Mouse (Mus musculus) T-helper 2 cell (primary cell): Measurements from ENCODE around the gene Pin4.
"Not testable (repeated sequence)": the region's sequence is repeated elsewhere in the genome, so short reads cannot be mapped to it uniquely, and the experiment has no call there.

ENCODE experiments used
- in situ Hi-C: fragments of 300-600 bp; cut with MboI, MseI; formaldehyde crosslinking; loops from one replicate; pipeline ENCODE4 v1.15.1; 2025; ENCODE audit warnings: high pct_unique_total_duplicates

Pin4 gene

DNA sequence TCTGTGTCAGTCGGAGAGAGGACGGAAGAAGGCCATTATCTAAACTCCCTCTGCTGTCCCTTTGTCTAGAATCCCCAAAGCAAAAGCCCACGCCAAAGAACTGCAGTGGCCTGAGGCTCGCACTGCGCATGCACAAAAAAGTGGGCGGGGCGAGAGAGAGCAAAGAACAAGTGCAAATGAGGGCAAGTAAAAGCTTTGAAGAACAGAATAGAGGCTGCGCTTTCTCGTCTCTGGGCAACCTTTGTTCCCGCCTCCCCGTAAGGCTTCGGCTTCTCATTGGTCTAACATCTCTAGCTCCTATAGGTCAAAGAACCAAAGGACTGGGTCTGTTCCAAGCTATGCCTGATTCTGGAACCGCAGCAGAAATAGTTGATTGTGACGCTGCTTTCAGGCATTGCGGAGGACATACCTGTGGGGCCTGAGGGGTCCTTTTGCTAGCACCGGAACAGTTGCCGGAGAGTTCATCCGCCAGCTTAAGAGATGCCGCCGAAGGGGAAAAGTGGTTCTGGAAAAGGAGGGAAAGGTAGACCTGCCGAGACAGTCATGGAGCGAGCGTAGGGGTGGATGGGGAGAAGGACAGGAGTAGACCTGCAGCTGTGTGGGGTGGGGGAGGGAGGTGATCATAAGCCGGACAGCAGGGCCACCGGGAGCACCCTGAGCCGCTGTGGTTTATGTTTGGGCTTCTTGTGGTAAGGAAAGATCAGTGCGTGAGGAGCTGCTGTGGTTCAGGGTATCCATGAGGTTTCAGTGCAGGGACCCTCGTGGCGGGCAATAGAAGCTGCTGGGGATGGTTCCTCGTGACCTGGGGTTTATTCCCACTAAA is at the start of gene Pin4:
TSS of gene Pin4 (plus strand) at position 406 of the 823 bp plus-strand sequence.
- in situ Hi-C loops = no loop called here

DNA sequence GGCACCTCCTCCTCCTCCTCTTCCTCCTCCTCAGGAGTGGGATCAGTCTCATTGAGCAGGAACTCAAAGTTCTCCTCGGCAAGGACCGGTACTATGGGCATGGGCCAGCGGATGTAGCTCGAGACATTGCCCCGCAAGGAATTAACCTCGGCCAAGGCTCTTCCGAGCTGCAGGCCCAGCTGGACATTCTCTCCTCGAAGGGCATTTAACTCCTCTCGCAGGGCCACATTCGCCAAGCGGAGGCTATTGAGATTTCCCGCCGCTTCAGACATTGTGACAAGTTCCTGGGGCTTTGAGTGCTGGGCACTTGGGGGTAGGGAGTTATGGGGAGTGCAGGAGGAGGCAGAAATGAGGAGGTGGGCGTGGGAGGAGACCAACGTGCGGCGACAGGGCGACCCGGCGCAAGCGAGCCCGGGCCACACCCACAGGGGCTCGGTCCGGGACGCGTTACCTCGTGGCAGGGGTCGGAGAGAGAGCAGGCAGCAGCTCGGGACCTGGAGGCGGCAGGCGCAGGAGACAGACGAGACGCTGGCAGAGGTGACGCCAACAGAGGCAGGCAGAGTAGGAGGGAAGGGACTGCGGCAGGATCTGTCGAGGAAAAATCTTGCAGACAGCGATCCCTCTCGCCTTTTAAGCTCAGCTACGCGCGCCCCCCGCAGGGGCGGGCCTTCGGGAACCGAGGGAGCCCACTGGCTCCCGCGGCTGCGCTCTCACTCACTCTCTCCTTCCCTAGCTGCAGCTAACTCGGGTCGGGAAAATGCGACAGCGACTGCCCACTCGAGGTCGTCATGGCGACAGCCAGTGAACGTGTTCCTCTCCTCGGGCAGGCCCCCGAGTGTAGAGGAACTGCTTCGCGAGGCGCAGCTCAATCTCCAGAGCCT is 48.4 kb upstream of the Pin4 start, which contains the start of gene Rtl5:
TSS of gene Rtl5 (minus strand) at position 714 of the 881 bp plus-strand sequence.
- in situ Hi-C loops = no loop called here

DNA sequence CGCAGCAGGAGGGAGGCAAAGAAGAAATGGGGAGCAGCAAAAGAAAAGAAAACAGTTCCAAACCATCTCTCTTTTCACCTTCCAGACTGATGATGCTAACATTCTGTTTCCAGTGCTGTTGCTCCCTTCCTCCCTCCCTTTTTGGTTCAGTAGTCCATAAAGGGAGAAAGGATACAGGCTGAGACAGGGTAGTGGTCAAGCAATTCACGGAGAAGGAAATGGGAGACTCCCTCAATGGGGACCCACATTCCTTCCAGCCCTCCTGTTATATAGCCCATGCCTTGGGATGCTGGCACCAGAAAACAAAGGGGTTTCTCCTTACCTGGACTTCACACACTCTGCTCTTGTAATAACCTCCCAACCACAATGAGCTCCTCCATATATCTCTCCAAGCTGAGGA is 47.7 kb upstream of the Pin4 start:
- in situ Hi-C loops = no loop called here

DNA sequence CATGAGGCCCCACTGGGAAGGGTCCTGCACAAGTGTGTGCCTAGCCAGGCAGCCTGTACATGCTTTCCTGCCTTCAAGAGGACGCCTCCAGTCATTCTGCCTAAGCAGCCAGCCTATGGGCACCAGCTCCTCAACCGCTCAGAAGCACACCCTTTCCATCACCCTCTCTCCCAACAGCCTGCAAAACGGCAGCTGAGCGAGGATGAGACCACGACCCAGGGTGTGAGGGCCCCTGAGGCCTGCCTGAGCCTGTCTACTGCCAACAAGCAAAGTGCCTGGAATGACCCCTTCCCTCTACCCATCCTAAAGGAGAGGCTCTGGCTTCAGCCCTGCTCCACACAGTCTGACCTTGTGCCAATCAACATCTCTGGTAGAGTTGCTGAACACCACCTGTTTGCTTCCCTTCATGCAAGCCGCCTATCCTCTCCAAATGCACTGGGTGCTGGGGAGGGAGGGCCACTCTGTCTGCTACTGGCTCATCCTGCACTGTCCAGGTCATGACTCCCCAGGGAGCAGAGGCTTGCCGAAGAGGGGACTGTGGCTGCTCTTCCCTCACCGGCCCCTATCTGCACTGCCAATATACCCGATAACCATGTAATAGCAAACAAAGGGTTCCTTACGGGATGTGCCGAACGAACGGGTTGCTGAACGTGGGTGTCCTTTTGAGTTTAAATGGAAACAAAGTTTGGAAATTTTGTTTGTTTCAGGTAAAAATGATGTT is 45.5 kb upstream of the Pin4 start:
- in situ Hi-C loops = no loop called here

DNA sequence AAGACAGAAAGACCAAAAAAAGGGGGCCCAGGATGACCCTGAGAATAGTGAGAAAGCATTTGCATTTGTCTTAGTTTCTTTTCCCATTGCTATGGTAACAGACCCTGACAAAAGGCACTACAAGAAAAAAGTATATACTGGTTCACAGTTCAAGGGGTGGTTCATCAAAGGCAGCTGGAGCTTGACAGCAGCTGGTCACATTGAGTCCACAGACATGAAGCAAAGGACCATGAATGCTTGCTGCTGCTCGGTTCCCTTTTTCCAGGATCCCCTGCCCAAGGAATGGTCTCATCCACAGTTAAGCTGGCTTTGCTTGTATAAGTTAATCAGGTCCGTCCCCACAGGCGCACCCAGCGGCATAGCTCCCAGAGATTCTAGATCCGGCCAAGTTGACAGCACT is 44.8 kb upstream of the Pin4 start:
- in situ Hi-C loops = no loop called here

DNA sequence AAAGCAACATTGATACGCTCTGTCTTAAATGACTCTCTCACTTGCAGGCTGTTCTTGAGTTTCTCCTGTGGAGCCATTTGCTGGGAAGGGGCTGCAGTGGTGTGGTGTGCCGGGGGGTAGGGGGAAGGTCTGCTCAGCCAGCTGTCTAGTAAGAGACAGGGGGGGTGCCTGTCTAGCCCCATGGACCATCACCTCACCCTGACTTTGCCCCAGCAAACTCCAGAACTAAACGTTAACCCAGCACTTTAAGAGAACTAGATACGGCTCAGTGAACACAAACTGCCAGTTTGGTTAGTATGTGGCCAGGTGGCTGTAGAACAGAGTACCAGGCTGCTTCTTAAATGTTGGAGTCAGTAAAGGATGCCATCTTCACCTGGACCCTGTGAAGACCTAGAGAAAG is 44.1 kb upstream of the Pin4 start:
- in situ Hi-C loops = no loop called here

DNA sequence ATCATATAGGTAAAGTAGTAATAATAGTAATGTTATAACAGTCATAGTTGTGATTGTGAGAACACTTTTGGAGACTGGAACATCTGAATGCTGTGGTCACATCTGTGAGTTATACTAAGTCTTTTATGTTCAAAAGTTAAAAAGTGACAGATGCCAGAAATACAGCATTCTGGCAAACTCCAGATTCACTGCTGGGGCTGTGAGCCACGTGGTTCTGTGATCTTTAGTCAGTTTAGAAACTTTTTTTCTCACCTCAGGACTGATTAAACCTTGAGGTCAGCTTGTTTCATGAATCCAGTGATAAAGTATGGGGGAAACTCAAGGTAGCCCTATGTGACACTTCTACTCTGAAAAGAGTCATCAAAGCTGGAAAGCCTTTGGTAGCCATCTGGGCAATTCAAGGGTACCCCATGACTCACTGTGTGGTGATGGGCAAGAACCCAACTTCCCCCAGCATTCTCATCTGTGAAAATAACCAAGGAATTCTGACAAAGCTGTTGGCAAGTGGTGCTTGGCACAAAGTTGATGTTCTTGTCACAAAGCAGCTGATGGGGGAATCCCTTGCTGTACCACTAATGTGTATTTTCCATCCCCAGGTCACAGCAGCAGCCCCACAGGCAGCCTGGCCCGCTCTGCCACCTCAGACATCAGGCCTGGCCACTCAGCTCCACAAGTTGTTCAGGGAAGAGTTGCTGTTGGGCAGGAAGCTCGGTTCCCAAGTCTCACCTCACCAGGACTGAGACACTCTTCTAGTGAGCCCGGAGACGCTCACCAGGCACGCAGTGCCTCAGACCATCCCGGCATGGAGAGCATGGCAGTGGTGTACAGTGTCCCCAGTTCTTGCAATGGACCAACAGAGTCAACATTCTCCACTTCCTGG is 42.1 kb upstream of the Pin4 start:
- in situ Hi-C loops = no loop called here

DNA sequence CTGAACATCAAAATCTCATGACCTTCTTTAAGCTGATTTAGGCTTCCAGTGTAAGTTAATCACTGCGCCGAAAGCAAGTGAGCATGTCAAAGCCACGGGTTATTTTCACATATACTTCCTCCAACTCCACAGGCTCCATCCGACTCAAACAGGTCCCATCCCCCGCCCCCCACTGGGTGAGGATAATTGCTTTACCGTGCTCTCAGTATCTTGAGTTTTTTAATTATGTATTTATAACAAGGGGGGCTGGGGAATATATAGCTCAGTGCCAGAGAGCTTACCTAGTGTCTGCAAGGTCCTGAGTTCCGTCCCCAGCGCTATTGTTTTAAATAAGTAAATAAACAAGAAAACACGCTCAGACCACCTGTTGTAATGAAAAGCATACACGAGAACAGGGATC is 38.2 kb upstream of the Pin4 start:
- in situ Hi-C loops = no loop called here

DNA sequence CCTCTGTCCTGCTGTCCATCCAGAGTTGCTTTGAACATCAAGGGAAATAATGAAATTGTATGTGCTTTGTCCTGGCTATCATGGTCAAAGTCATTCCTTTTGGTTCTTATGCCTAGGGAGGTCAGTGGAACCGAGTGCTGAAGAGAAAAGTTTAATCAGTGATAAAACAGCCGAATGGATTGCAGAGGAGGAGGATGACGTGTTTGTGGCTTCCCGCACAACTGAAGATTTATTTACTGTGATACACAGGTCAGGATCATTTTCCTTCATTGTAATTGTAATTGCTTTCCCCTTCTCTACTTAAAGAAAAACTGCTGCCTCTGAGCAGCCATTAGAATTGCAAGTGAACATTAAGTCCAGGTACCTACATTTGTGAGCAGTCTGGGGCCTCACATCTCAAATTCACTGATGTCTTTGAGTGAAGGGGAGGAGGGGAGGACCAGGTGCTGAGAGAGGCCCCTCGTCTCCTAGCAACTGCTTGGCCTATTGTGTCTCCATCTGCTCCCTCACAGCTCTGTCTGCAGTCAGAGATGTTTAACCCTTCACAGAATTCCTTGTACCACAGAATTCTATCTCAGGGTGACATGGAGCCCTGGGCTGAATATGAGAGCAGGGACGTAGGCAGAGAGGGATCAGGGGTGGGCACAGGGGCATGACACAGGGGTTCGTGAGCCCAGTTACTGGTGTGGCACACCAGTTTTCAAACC is 37.5 kb upstream of the Pin4 start:
- in situ Hi-C loops = no loop called here

DNA sequence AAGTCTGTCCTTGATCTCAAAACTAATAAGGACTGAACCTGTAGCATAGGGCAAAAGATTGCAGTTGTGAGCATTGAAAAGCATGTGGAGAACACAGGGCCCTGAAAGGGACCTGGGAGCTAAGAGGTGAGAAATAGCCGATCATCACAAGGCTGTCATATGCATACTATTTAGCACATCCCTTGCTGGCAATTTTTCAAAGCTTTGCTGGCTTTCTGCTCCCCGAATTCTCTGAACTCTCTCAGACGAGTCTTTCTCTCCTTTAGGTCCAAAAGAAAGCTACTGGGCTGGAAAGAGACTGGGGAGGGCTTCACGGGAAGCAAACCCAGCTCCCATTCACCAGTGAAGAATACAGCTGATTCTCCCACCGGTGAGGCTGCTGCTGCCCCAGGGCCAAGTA is 36.9 kb upstream of the Pin4 start:
- in situ Hi-C loops = no loop called here

DNA sequence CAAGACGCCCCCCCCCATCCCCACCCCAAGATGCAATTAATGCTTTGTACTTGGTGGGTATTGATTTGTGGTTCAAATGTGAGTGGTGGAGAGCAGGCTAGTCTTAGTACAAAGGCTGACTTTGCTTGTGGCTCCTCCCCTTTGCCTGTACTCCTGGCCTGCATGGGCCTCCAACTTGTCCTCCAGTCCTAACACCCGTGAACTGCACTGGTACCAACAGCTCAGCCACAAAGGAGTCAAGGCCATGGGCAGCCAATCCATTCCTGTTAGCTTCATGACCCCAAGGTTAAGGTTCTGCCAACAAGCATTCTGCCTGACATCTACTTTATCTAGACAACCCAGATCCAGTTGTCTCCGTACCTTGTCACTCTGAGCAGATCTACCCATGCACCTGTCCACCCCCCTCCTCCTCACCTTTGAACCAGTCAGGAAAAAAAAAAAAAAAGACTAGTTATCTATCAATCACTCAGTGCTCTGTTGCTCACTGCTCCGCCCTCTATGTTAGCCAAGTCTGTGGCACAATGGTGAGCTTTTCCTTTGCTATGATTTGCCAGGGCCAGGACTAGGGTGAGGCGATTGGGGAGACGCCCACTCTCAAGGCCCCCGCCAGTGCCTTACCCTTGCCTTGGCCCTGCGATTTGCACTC is 33.3 kb upstream of the Pin4 start:
- in situ Hi-C loops = no loop called here

DNA sequence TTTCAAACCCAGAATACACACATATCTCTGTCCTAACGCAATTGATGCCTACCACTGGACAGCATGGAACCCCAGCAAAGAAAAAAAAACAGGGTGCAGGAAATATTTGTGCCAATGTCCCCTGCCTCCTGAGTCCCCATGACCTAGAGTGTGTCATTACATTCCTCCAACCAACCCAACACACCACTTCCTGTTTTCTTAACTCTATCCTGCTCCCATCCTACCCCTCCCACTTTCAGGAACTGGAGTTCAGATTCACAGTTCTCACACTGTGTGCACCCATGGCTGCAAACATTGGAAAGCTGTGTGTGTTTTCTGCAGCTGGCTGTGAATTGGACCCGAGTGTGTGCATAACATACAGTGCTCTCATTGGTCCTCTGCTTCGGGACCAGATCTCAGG is 28.6 kb upstream of the Pin4 start:
- in situ Hi-C loops = no loop called here

DNA sequence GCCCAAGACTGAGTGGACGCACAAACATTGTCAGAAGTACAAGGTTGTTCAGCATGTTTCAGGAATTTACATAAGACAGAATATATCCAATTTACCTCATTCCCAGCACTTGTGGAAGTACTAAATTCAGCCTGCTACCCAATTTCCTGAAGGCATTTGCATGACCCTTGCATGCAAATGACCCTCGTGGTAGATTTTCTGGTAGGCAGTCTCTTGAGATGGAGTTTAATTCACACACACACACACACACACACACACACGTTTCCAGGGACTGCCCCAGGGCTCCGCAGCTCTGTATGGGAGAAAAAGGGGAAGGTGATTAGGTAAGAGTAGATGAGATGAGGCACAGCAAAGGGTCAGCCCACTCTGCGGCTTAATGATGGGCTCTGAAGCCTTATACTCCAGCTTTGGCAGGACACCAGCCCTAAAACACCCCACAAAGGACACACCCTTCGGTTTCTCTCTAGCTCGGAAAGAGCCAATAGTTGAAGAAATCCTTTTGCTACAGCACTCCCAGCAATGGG is 24.8 kb upstream of the Pin4 start:
- in situ Hi-C loops = no loop called here

DNA sequence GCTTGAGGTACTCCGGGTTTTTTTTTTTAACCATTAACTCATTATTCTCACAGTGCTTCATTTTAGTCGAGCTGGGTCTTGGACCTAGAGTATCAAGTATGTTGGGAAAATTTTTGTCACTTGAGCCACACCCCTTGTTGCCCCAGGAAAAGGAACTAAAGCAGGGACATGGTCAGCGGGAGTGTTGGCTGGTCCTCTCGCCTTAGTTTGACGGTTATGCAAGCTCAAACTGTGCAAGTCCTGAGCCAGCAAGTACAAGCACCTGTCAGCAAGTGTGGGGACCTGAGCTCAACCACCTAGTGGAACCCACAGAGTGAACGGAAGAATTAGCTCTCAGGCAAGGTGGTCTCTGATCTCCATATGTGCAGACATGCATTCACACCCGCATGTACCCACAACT is 17.4 kb upstream of the Pin4 start:
- in situ Hi-C loops = no loop called here

DNA sequence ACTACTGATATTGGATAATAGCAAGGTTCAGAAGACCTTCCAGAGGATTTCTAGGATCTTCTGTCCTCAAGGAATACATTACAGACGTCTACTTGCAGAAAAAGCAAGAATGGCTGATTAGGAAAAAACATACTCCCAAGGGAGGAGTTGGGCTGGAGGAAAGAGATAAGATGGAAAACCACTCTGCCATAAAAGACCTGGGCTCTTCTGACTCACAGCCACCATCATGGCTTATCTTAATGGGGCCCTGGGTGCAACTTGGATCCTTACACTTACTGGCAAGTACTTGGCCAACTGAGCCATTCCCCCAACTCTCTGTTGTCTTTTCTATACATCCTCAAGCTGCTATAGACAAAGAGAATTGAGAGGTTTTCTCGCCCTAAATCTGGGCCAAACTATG is 15.4 kb upstream of the Pin4 start:
- in situ Hi-C loops = not testable (repeated sequence)

DNA sequence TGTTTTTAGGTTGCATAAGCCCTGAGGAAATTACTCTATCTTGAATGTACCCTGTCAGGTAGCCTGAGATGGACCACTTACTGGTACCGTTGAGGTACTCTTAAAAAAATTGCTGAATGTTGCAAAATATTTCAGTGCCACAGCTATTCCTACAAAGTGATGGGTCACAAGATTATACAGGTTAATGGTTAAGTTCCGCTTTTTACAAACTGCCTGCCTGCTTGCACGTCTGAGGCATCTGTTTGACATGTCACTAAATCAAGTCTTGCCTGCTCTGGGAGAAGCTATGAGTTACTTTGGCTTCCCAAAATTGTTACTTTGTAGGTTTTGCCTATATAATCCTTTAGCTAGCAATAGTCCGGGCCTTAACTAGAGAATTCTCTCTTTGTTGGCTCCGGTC is 9.9 kb upstream of the Pin4 start:
- in situ Hi-C loops = not testable (repeated sequence)

DNA sequence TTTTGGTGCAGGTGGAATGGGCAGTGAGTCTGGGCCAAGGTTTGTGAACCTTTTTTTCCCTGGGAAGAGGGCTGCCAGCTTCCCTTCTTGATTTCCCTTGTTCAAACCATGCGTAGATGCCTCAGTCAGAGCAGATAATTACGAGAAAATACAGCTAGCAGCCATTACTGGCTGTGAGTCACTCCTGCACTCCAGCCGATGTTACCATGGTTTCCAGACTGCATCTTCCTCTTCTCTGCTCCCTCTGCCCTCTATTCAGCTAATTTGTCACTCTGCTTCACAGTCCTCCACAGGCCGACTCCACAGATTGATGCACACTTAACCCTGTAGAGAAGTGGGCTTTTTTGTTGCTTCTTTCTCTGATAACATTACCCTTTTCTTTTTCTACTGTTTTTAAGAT is 3.6 kb upstream of the Pin4 start:
- in situ Hi-C loops = no loop called here

DNA sequence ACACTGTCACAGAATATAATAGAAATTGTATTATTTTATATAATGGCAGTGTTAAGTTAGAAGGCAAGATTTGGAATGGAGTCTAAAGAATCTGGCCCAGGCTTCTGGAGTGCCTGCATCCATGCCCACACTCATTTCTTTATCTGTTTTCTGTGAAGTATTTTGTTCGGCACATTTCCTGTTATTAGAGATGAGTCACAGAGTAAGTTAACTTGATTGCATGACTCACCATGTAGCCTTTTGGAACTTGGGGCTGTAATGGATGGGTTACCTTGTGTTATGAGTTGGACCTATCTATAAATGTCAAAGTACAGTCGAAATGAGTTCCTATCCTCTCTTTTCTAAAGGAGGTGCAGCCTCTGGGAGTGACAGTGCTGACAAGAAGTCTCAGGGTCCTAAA is 2.1 kb downstream of the Pin4 start:
- in situ Hi-C loops = no loop called here

DNA sequence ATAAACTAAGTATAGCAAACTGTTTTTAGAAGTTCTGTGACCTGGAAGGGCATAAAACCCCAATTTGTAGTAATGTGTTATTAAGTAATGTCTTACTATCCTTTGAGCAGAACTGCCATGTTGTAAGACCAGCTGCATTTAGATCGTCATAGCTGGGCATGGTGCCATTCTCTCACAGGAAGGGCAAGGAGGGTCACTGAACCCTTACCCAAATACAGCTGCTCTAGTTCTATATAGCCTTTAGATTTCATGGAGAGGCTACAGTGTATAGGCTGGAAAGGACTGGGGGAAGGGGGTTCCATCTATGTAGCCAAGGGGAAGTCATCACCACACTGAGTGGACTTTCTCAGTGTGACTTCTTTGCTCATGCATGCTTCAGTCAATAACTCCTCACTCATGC is 21.9 kb downstream of the Pin4 start:
- in situ Hi-C loops = no loop called here
